Mouse (Mus musculus) limb, embryonic 11.5 days (tissue): ENCODE measurements around the gene Kcnh4. TPM values are rescaled to one million over a fixed set of nuclear protein-coding genes. Genes with fewer than 3 reads are reported as not detected.
A peak's percentile ranks its signal among the peaks of the same experiment; 100 is the strongest.

Experiments
- ATAC-seq: fragments of 200-750 bp; cut with Nextera tagmentation; 2 replicates; pipeline ENCODE4 v1.8.0; 2017; ENCODE audit warnings: low read depth; ENCODE audit not compliant: insufficient number of reproducible peaks, low FRiP score, low TSS enrichment
- DNase-seq: peaks from one replicate; pipeline ENCODE4 v3.0.0-alpha.2; 2015; ENCODE audit warnings: low spot score
- H3K27ac ChIP-seq: fragments of 300-500 bp; sonication (generic); replicated peaks from 2 replicates; pipeline ENCODE4 v1.5.1; 2014; ENCODE audit warnings: low read depth, mild to moderate bottlenecking, low read length
- H3K27me3 ChIP-seq: fragments of 300-500 bp; sonication (generic); 2 replicates; pipeline ENCODE4 v1.6.1; 2014; ENCODE audit warnings: mild to moderate bottlenecking, low read length, mixed read lengths; ENCODE audit not compliant: control insufficient read depth, insufficient read depth
- H3K36me3 ChIP-seq: fragments of 300-500 bp; sonication (generic); 2 replicates; pipeline ENCODE4 v1.6.1; 2014; ENCODE audit warnings: mild to moderate bottlenecking, low read length, moderate library complexity, mixed read lengths; ENCODE audit not compliant: control insufficient read depth, insufficient read depth
- H3K4me1 ChIP-seq: fragments of 300-500 bp; sonication (generic); 2 replicates; pipeline ENCODE4 v1.6.1; 2014; ENCODE audit warnings: low read length, mixed read lengths; ENCODE audit not compliant: control insufficient read depth, insufficient read depth
- H3K4me2 ChIP-seq: fragments of 300-500 bp; sonication (generic); 2 replicates; pipeline ENCODE4 v1.6.1; 2014; ENCODE audit warnings: low read depth, mild to moderate bottlenecking, moderate library complexity; ENCODE audit not compliant: severe bottlenecking
- H3K4me3 ChIP-seq: fragments of 300-500 bp; sonication (generic); 2 replicates; pipeline ENCODE4 v1.5.1; 2014; ENCODE audit warnings: low read depth, low read length
- H3K9ac ChIP-seq: fragments of 300-500 bp; sonication (generic); 2 replicates; pipeline ENCODE4 v1.6.1; 2014; ENCODE audit warnings: mild to moderate bottlenecking, low read length
- H3K9me3 ChIP-seq: fragments of 300-500 bp; sonication (generic); 2 replicates; pipeline ENCODE4 v1.6.1; 2016; ENCODE audit warnings: low read length; ENCODE audit not compliant: control insufficient read depth
- WGBS: fragments of 180-500 bp; shearing (Covaris S2); extraction: QIAGEN DNeasy Blood & Tissue Kit; methylation state at CpG from one replicate; pipeline ENCODE4 v1.1.7; 2014; 5-methylcytosine and 5-hydroxymethylcytosine counted together
- polyA plus RNA-seq: library from polyadenylated mRNA; unstranded; fragments of >200 nt; fragmentation: Nextera tagmentation; extraction: Ambion mirVana; gene quantifications from 2 replicates; pipeline ENCODE4 v1.2.1, GENCODE M21; 2014

Kcnh4 gene
- polyA plus RNA-seq, 1 experiment from 2014 or later: not detected

DNA sequence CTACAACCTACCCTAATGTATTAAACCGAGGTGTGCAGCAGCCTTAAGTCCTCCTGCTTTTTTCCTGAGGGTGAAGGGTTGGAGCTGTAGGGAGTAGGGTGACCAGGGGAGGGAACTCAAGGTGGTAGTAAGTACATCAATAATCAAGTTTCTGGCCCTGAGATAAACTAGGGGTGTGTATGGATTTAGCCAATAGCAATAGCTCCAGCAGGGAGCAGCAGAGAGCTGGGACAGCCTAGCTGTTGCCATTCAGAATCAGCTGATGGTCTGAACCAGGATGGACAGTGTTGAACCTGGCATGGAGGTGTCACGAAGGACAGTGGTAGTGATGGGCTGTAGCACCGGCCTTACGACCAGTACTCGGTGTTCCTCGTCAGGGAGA is 45.2 kb downstream of the Kcnh4 start:
- H3K27me3 ChIP-seq: no peaks in the 10 kb centered on the region
- H3K4me2 ChIP-seq: peak overlapping the region; percentile 51; the same call in 1 of the 2 replicates
- peak overlapping the region; percentile 59; the same call in 1 of the 2 replicates for H3K9ac ChIP-seq
- 50% methylated on average over 6 of the region's 6 CpGs for WGBS
- H3K36me3 ChIP-seq: peaks cover 14% of the 10 kb centered on the region
- H3K4me1 ChIP-seq: peaks cover 19% of the 10 kb centered on the region
- ATAC-seq (no peak), DNase-seq (peak; percentile 86)
- H3K27ac ChIP-seq: no peak overlapping the region
- no peak overlapping the region for H3K4me3 ChIP-seq
- H3K9me3 ChIP-seq: no peaks in the 10 kb centered on the region

DNA sequence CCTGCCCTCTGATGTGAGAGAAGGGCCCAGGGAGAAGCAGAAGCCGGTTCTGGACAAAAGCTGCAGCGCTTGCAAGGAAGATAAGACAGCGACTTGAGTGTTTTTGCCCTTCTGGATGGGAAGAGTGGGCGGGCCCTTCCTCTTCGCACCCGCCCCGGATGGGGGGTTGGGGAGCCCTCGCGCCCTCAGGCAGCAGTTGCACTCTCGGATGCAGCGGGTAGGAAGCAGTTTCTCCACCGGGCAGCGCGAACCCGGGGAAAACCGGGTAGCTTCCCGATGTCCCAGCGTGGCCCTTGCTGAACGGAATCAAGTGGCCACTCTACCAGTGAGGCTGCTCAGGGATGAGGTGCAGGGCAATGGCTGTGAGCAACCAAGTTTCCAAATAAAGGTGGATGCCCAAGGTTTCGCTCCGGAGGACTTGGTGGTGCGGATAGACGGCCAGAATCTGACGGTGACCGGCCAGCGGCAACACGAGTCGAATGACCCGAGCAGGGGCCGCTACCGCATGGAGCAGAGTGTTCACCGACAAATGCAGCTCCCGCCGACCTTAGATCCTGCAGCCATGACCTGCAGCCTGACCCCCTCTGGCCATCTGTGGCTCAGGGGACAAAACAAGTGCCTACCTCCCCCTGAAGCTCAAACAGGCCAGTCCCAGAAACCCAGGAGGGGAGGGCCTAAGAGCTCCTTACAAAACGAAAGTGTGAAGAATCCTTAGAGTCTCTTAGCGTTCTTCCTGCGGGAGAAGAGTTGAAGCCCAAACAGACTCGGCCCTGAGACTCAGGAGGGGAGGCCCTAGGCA is 45.8 kb downstream of the Kcnh4 start, which contains the start of gene Hspb9:
Gene Hspb9 (plus strand): TSS at position 116 of the 799 bp plus-strand sequence.
- peak; percentile 71 for DNase-seq
- ATAC-seq: no peak
- Histone ChIP-seq H3K9me3 (no peaks in the 10 kb centered on the region), H3K27me3 (no peaks in the 10 kb centered on the region), H3K4me3 (peak within 1 kb of the TSS; percentile 8; the same call in 1 of the 2 replicates), H3K4me1 (peaks cover 19% of the 10 kb centered on the region), H3K9ac (peak within 1 kb of the TSS; percentile 59), H3K4me2 (peak within 1 kb of the TSS; percentile 70), H3K27ac (peak within 1 kb of the TSS; percentile 51; the same call in 1 of the 2 replicates), H3K36me3 (peaks cover 16% of the 10 kb centered on the region)
- 3% methylated on average over 38 of the region's 38 CpGs for WGBS

DNA sequence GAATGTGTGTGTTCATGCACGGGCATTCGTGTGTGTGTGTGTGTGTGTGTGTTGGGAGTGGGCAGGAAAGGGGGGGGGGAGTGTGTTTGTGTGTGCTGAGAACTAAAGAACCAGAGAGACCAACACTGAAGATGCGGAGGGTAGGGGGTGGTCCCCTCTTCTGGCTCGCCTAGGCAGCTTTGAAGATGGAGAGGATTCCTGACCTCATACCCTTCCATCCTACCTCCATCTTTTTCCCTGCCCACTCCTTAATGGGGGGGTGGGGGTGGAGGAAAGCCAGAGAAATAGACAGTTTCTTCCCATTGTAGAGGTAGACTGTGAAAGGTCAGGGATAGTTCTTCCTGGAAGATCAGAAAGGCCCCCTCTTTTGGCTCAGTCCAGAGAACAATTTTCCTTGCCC is 46.6 kb downstream of the Kcnh4 start:
- Histone ChIP-seq H3K36me3 (peaks cover 17% of the 10 kb centered on the region), H3K4me2 (peak overlapping the region; percentile 51), H3K4me1 (peaks cover 19% of the 10 kb centered on the region), H3K27ac (no peak overlapping the region; the same call in 1 of the 2 replicates), H3K4me3 (no peak overlapping the region), H3K9me3 (no peaks in the 10 kb centered on the region), H3K27me3 (no peaks in the 10 kb centered on the region), H3K9ac (peak overlapping the region; percentile 59; the same call in 1 of the 2 replicates)
- 58% methylated on average over 4 of the region's 4 CpGs for WGBS
- ATAC-seq: no peak
- no peak for DNase-seq

DNA sequence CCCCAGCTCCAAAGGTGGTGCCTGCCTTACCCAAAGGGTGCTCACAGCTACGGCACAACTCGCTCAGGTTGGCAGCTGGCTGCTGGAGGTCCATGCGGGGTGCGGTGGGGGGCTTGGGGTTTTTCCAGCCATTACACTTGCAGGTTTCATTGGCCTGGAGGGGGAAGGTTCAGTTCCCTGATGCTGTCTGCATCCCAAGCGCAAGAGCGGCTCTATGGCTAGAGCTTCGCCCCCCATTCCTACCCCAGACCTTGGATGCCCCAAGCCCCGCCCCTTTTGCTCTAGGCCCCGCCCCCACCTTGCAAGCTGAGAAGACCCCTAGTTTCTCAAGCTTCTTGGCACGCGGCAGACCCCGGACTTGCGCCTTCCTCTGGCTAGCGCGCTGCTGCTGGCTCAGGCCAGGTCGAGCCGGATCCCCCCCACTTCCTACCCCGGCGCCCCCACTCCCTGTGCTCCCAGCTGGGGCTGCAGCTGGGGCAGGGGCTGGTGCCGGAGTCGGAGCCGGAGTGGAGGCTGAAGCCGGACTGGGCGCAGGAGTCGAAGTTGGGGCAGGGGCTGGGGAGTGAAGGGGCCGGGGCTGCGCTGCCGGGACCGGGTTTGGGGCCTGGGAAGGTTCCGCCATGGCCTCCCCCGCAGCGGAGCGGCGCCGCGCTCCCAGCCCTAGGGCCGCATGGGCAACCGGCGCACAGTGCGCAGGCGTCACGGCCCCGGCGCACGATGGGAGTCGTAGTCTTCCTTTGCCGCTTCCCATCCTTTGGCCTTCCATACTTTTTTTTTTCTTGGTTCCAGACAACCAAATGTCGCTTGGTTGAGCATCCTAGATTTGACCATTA is 47.7 kb downstream of the Kcnh4 start, which contains the start of gene Kat2a:
Gene Kat2a (minus strand): TSS at position 683 of the 833 bp plus-strand sequence.
- Histone ChIP-seq H3K27me3 (no peaks in the 10 kb centered on the region), H3K9me3 (no peaks in the 10 kb centered on the region), H3K36me3 (peaks cover 16% of the 10 kb centered on the region), H3K4me2 (peak within 1 kb of the TSS; percentile 70), H3K4me1 (peaks cover 19% of the 10 kb centered on the region), H3K27ac (peak within 1 kb of the TSS; percentile 86), H3K9ac (peak within 1 kb of the TSS; percentile 96), H3K4me3 (peak within 1 kb of the TSS; percentile 85)
- ATAC-seq: peak; percentile 82
- peak; percentile 86 for DNase-seq
- 3% methylated on average over 48 of the region's 48 CpGs for WGBS

DNA sequence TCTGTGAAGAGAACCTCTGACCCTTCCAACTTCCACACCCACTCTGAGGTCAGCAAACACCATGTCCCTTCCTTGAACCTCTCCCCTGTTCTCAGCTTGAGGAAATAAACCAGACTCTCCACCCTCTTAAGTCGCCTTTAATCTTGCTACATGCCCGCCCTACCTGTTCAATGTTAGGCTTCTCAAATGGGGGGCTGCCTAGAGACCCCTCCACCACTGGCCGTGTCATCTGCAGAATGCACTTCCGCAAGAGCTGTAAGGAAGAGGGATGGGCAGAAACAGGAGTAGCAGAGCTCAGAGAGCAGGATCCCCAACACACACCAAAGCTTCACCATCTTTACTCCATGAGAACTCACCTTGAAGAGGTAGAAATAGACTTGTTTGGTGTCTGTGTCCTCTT is 48.8 kb downstream of the Kcnh4 start:
- no peak overlapping the region for H3K4me3 ChIP-seq
- H3K9ac ChIP-seq: no peak overlapping the region
- 87% methylated on average over 4 of the region's 4 CpGs for WGBS
- no peaks in the 10 kb centered on the region for H3K27me3 ChIP-seq
- DNase-seq (no peak), ATAC-seq (no peak)
- H3K36me3 ChIP-seq: peaks cover 12% of the 10 kb centered on the region
- no peak overlapping the region for H3K27ac ChIP-seq
- no peak overlapping the region for H3K4me2 ChIP-seq
- H3K4me1 ChIP-seq: peaks cover 19% of the 10 kb centered on the region
- no peaks in the 10 kb centered on the region for H3K9me3 ChIP-seq

DNA sequence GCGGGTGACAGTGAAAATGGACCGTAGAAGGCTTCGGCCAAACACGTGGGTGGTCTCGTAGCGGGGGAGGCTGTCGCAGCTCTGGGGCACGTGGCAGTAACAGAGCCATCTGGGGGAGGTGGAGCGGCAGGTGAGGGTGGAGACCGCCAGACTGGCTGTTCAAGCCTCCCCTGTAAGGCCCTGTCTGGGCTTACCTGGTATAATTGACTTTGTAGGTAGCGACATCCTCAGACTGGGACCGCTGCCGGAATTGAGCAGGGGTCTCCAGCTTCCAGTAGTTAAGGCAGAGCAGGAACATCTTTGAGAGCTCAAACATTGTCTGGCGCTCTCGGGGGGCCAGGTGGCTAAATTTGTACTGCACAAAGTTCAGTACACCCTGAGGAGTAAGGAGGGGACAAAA is 49.2 kb downstream of the Kcnh4 start:
- H3K4me2 ChIP-seq: no peak overlapping the region
- no peak overlapping the region for H3K9ac ChIP-seq
- no peak overlapping the region for H3K27ac ChIP-seq
- no peak for DNase-seq
- H3K36me3 ChIP-seq: peaks cover 9% of the 10 kb centered on the region
- H3K27me3 ChIP-seq: no peaks in the 10 kb centered on the region
- H3K4me1 ChIP-seq: peaks cover 19% of the 10 kb centered on the region
- H3K9me3 ChIP-seq: no peaks in the 10 kb centered on the region
- H3K4me3 ChIP-seq: no peak overlapping the region
- 90% methylated on average over 15 of the region's 15 CpGs for WGBS
- no peak for ATAC-seq

DNA sequence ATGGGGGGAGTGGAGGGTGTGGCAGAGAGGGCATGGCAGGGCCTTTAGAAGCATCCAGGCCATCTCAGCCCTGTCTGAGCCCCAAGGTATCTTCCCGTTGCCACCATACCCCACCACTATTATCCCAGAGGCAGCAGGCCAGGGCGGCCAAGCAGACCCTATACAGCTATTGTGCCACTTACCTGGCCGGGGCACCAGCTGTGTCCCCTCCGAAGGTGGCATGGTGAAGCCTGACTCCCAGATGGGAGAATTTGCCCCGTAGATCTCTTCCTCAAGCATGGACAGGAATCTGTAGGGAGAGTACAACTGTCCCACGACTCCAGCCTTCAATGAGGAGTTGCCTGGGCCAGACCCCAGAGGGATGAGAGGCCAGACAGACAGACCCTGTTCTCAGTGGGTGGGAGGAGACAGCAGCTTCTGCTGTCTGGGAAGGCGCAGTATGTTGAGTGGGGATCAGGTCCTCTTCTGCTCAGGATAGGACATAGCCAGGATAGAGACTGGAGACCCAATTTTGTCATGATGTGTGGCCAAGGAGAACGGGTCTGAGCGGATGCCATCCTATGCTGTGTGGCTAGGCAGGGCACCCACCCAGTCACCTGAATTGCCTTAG is 50.4 kb downstream of the Kcnh4 start:
- Histone ChIP-seq H3K9me3 (no peaks in the 10 kb centered on the region), H3K9ac (no peak overlapping the region), H3K27me3 (no peaks in the 10 kb centered on the region), H3K4me3 (no peak overlapping the region), H3K36me3 (peaks cover 12% of the 10 kb centered on the region; the same call in 1 of the 2 replicates), H3K4me1 (peaks cover 17% of the 10 kb centered on the region), H3K27ac (no peak overlapping the region), H3K4me2 (no peak overlapping the region)
- DNase-seq (no peak), ATAC-seq (no peak)
- 91% methylated on average over 9 of the region's 9 CpGs for WGBS
